Mouse (Mus musculus): ENCODE data around the gene Prex1. TPM values are rescaled to one million over a fixed set of nuclear protein-coding genes. Genes with fewer than 3 reads are reported as not detected.

The Prex1 gene
- total and polyA plus RNA-seq, 2 experiments from 2014 or later: 4.0 to 6.2 TPM

- H3K27me3 ChIP-seq (ENCODE audit: control insufficient read depth, insufficient read depth, low read length): no peaks in the 10 kb centered on the region
- H3K4me1 ChIP-seq (ENCODE audit: control insufficient read depth, insufficient read depth): peaks cover 35% of the 10 kb centered on the region
- TF ChIP-seq EP300 (IDR thresholded peaks at IDR 0.05; ENCODE audit: low read depth): no peak
- peak; percentile 23; the same call in 1 of the 2 replicates for TF ChIP-seq CTCF (IDR thresholded peaks at IDR 0.05; ENCODE audit: low read depth)
- peak; percentile 64 for DNase-seq (ENCODE audit: low spot score)
- 33% methylated on average over 12 of the region's 12 CpGs for WGBS
- H3K36me3 ChIP-seq (replicated peaks; ENCODE audit: control insufficient read depth, insufficient read depth, low read length): peaks cover 8% of the 10 kb centered on the region; the same call in 1 of the 2 replicates
- H3K9me3 ChIP-seq (replicated peaks; ENCODE audit: control insufficient read depth, low read length): no peaks in the 10 kb centered on the region
- H3K27ac ChIP-seq (ENCODE audit: low read depth): peak overlapping the region; percentile 56
- H3K4me3 ChIP-seq (ENCODE audit: low read depth, low read length): no peak overlapping the region
- peak; percentile 65 for ATAC-seq (ENCODE audit: insufficient read depth, low read depth)
- peak overlapping the region; percentile 32 for H3K4me2 ChIP-seq (ENCODE audit: low read depth, low read length)
- H3K9ac ChIP-seq (replicated peaks; ENCODE audit: low read depth, low read length): no peak overlapping the region
These were observed 108.3 kb downstream of the Prex1 start for GRCm38 (mm10) chr2:166605164-166605831.

DNA sequence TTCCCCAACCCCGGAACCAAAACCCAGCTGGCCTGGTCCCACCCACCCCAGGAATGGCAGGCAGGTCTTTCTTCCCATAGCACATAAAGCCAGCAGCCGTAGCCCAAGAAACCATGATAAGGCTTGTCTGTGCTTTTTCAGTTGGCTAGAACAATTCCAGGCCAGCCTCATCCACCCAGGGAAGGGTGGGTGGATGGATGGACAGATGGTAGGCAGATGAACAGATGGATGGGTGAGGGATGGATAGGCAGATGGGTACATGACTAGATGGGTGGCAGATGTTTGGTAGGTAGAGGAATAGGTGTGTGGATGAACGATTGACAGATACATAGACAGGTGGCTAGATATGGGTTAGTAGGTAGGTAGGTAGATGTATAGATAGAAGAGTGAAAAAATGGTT lies 110.7 kb downstream of the Prex1 start:
- DNase-seq (ENCODE audit: low spot score) (no peak), ATAC-seq (ENCODE audit: insufficient read depth, low read depth) (no peak)
- Histone ChIP-seq H3K9ac (replicated peaks; ENCODE audit: low read depth, low read length) (no peak overlapping the region), H3K9me3 (replicated peaks; ENCODE audit: control insufficient read depth, low read length) (no peaks in the 10 kb centered on the region), H3K27me3 (ENCODE audit: control insufficient read depth, insufficient read depth, low read length) (no peaks in the 10 kb centered on the region), H3K36me3 (replicated peaks; ENCODE audit: control insufficient read depth, insufficient read depth, low read length) (peaks cover 8% of the 10 kb centered on the region; the same call in 1 of the 2 replicates), H3K4me2 (ENCODE audit: low read depth, low read length) (no peak overlapping the region), H3K4me1 (ENCODE audit: control insufficient read depth, insufficient read depth) (peaks cover 23% of the 10 kb centered on the region), H3K27ac (ENCODE audit: low read depth) (no peak overlapping the region), H3K4me3 (ENCODE audit: low read depth, low read length) (no peak overlapping the region)
- 89% methylated on average over 3 of the region's 3 CpGs for WGBS
- TF ChIP-seq CTCF (IDR thresholded peaks at IDR 0.05; ENCODE audit: low read depth): no peak
- no peak for TF ChIP-seq EP300 (IDR thresholded peaks at IDR 0.05; ENCODE audit: low read depth)

GRCm38 (mm10) chr2:166601420-166601819 lies 112.2 kb downstream of the Prex1 start:
- H3K9me3 ChIP-seq (replicated peaks; ENCODE audit: control insufficient read depth, low read length): no peaks in the 10 kb centered on the region
- WGBS: 89% methylated on average over 18 of the region's 18 CpGs
- H3K27ac ChIP-seq (ENCODE audit: low read depth): no peak overlapping the region

GRCm38 (mm10) chr2:166598453-166599155 lies 115.0 kb downstream of the Prex1 start:
- no peak for ATAC-seq (ENCODE audit: insufficient read depth, low read depth)
- H3K36me3 ChIP-seq (replicated peaks; ENCODE audit: control insufficient read depth, insufficient read depth, low read length): peaks cover 8% of the 10 kb centered on the region; the same call in 1 of the 2 replicates
- WGBS: 84% methylated on average over 12 of the region's 12 CpGs

More at GRCm38 (mm10) chr2:166601420-166601819, 112.2 kb downstream of the Prex1 start:
- Histone ChIP-seq H3K4me2 (ENCODE audit: low read depth, low read length) (no peak overlapping the region), H3K36me3 (replicated peaks; ENCODE audit: control insufficient read depth, insufficient read depth, low read length) (peaks cover 8% of the 10 kb centered on the region; the same call in 1 of the 2 replicates), H3K4me3 (ENCODE audit: low read depth, low read length) (no peak overlapping the region), H3K9ac (replicated peaks; ENCODE audit: low read depth, low read length) (no peak overlapping the region), H3K27me3 (ENCODE audit: control insufficient read depth, insufficient read depth, low read length) (no peaks in the 10 kb centered on the region), H3K4me1 (ENCODE audit: control insufficient read depth, insufficient read depth) (peaks cover 18% of the 10 kb centered on the region)
- no peak for TF ChIP-seq EP300 (IDR thresholded peaks at IDR 0.05; ENCODE audit: low read depth)
- no peak for TF ChIP-seq CTCF (IDR thresholded peaks at IDR 0.05; ENCODE audit: low read depth)
- no peak for ATAC-seq (ENCODE audit: insufficient read depth, low read depth)
- DNase-seq (ENCODE audit: low spot score): no peak

GRCm38 (mm10) chr2:166597763-166598162 lies 115.9 kb downstream of the Prex1 start:
- TF ChIP-seq CTCF (IDR thresholded peaks at IDR 0.05; ENCODE audit: low read depth) (no peak), EP300 (IDR thresholded peaks at IDR 0.05; ENCODE audit: low read depth) (no peak)
- ATAC-seq (ENCODE audit: insufficient read depth, low read depth) (no peak), DNase-seq (ENCODE audit: low spot score) (no peak)
- Histone ChIP-seq H3K4me2 (ENCODE audit: low read depth, low read length) (no peak overlapping the region), H3K9me3 (replicated peaks; ENCODE audit: control insufficient read depth, low read length) (no peaks in the 10 kb centered on the region), H3K4me3 (ENCODE audit: low read depth, low read length) (no peak overlapping the region), H3K4me1 (ENCODE audit: control insufficient read depth, insufficient read depth) (no peaks in the 10 kb centered on the region), H3K9ac (replicated peaks; ENCODE audit: low read depth, low read length) (no peak overlapping the region), H3K27ac (ENCODE audit: low read depth) (no peak overlapping the region), H3K27me3 (ENCODE audit: control insufficient read depth, insufficient read depth, low read length) (no peaks in the 10 kb centered on the region), H3K36me3 (replicated peaks; ENCODE audit: control insufficient read depth, insufficient read depth, low read length) (peaks cover 12% of the 10 kb centered on the region; the same call in 1 of the 2 replicates)
- 75% methylated on average over 6 of the region's 6 CpGs for WGBS

More at GRCm38 (mm10) chr2:166598453-166599155, 115.0 kb downstream of the Prex1 start:
- no peak overlapping the region for H3K9ac ChIP-seq (replicated peaks; ENCODE audit: low read depth, low read length)
- no peak for DNase-seq (ENCODE audit: low spot score)
- H3K27ac ChIP-seq (ENCODE audit: low read depth): no peak overlapping the region
- TF ChIP-seq CTCF (IDR thresholded peaks at IDR 0.05; ENCODE audit: low read depth) (no peak), EP300 (IDR thresholded peaks at IDR 0.05; ENCODE audit: low read depth) (no peak)
- H3K4me3 ChIP-seq (ENCODE audit: low read depth, low read length): no peak overlapping the region
- H3K9me3 ChIP-seq (replicated peaks; ENCODE audit: control insufficient read depth, low read length): no peaks in the 10 kb centered on the region
- H3K27me3 ChIP-seq (ENCODE audit: control insufficient read depth, insufficient read depth, low read length): no peaks in the 10 kb centered on the region
- no peaks in the 10 kb centered on the region for H3K4me1 ChIP-seq (ENCODE audit: control insufficient read depth, insufficient read depth)
- no peak overlapping the region for H3K4me2 ChIP-seq (ENCODE audit: low read depth, low read length)
